Mouse (Mus musculus): ENCODE measurements around the gene Ddx5. TPM values are rescaled to one million over a fixed set of nuclear protein-coding genes. Genes with fewer than 3 reads are reported as not detected.

Gene Ddx5
- total and polyA plus RNA-seq, 2 experiments from 2014 or later, result 274 to 288 TPM

GRCm38 (mm10) chr11:106730714-106731113, 58.3 kb downstream of the Ddx5 start:
- ATAC-seq (no peak), DNase-seq (ENCODE audit: low spot score) (no peak)
- H3K4me2 ChIP-seq (ENCODE audit: low read depth, low read length), result no peak overlapping the region
- no peak overlapping the region for H3K4me3 ChIP-seq (ENCODE audit: low read length)
- H3K27ac ChIP-seq, result no peak overlapping the region
- H3K36me3 ChIP-seq (ENCODE audit: insufficient read depth, low read length), result no peaks in the 10 kb centered on the region
- 74% methylated on average over 4 of the region's 4 CpGs for WGBS
- no peaks in the 10 kb centered on the region for H3K27me3 ChIP-seq (ENCODE audit: insufficient read depth, low read length)
- no peak for TF ChIP-seq CTCF (IDR thresholded peaks at IDR 0.05; ENCODE audit: low read depth)
- H3K9me3 ChIP-seq (ENCODE audit: low read length), result no peaks in the 10 kb centered on the region
- H3K4me1 ChIP-seq (ENCODE audit: insufficient read depth, low read length), result no peaks in the 10 kb centered on the region
- H3K9ac ChIP-seq (replicated peaks; ENCODE audit: low read length), result no peak overlapping the region

Small RNA genes within 50 kb of the gene (microRNA-seq; reads per million reads assigned to microRNA genes)
- gene Gm25994 (0 reads per million in 2 experiments), gene Mir3064 (6.9 to 11.1 reads per million in 2 experiments)

Other genes starting within 250 kb of the Ddx5 start
- gene Tex2, start 175.8 kb downstream of the Ddx5 start, total RNA-seq (2014; rRNA removed), result 46.2 and 60.5 TPM in 2 replicates
- gene Tex2, start 175.8 kb downstream of the Ddx5 start, polyA plus RNA-seq (2015; fragmentation: Nextera tagmentation; extraction: Ambion mirVana), result 30.0 and 30.8 TPM in 2 replicates
- 19.2 and 20.1 TPM in 2 replicates for gene Pecam1, start 38.6 kb downstream of the Ddx5 start, total RNA-seq (2014; rRNA removed)
- 10.9 and 11.2 TPM in 2 replicates for gene Pecam1, start 38.6 kb downstream of the Ddx5 start, polyA plus RNA-seq (2015; fragmentation: Nextera tagmentation; extraction: Ambion mirVana)
- gene Milr1, start 38.0 kb downstream of the Ddx5 start, total RNA-seq (2014; rRNA removed), result 0.40 TPM in 1 of 2 replicates, not detected in the other
- 0.56 and 0.72 TPM in 2 replicates for gene Milr1, start 38.0 kb downstream of the Ddx5 start, polyA plus RNA-seq (2015; fragmentation: Nextera tagmentation; extraction: Ambion mirVana)
- 8.3 and 12.9 TPM in 2 replicates for gene Polg2, start 9.6 kb downstream of the Ddx5 start, total RNA-seq (2014; rRNA removed)
- 9.5 and 11.4 TPM in 2 replicates for gene Polg2, start 9.6 kb downstream of the Ddx5 start, polyA plus RNA-seq (2015; fragmentation: Nextera tagmentation; extraction: Ambion mirVana)
- gene Cep95, start 67 bp upstream of the Ddx5 start, total RNA-seq (2014; rRNA removed), result 2.6 and 9.0 TPM in 2 replicates
- 7.2 and 8.7 TPM in 2 replicates for gene Cep95, start 67 bp upstream of the Ddx5 start, polyA plus RNA-seq (2015; fragmentation: Nextera tagmentation; extraction: Ambion mirVana)
- gene Smurf2, start 131.5 kb upstream of the Ddx5 start, total RNA-seq (2014; rRNA removed), result 27.2 and 35.7 TPM in 2 replicates
- gene Smurf2, start 131.5 kb upstream of the Ddx5 start, polyA plus RNA-seq (2015; fragmentation: Nextera tagmentation; extraction: Ambion mirVana), result 8.7 TPM in 2 replicates
- gene Kpna2, start 210.4 kb upstream of the Ddx5 start, total RNA-seq (2014; rRNA removed), result 85.8 and 94.4 TPM in 2 replicates
- gene Kpna2, start 210.4 kb upstream of the Ddx5 start, polyA plus RNA-seq (2015; fragmentation: Nextera tagmentation; extraction: Ambion mirVana), result 106 and 111 TPM in 2 replicates
- 6.8 and 9.7 TPM in 2 replicates for gene 1810010H24Rik, start 236.5 kb upstream of the Ddx5 start, total RNA-seq (2014; rRNA removed)
- gene 1810010H24Rik, start 236.5 kb upstream of the Ddx5 start, polyA plus RNA-seq (2015; fragmentation: Nextera tagmentation; extraction: Ambion mirVana), result 10.6 and 12.0 TPM in 2 replicates